Mouse (Mus musculus) small intestine, adult 2 months (tissue): ENCODE measurements around the gene Pcsk7.

Experiments
- CTCF ChIP-seq: fragments of 200-500 bp; IDR thresholded peaks from 2 replicates; pipeline ENCODE4 v1.5.1; 2012; ENCODE audit warnings: low read depth, mild to moderate bottlenecking, control low read depth, inconsistent platforms, low read length, moderate library complexity, mixed read lengths; ENCODE audit not compliant: insufficient replicate concordance, insufficient read length; ENCODE audit errors: extremely low read depth
- POLR2A ChIP-seq: fragments of 200-500 bp; IDR thresholded peaks from 2 replicates; pipeline ENCODE4 v1.6.1; 2012; ENCODE audit warnings: low read depth, mild to moderate bottlenecking, control low read depth, inconsistent platforms, low read length, moderate library complexity

GRCm38 (mm10) chr9:45915659-45916058 lies 9.4 kb downstream of the Pcsk7 start:
- TF ChIP-seq CTCF: no peak
- TF ChIP-seq POLR2A: no peak
